Mouse (Mus musculus): Measurements from ENCODE around the gene 4930404N11Rik.
A peak's percentile ranks its signal among the peaks of the same experiment; 100 is the strongest.

DNA sequence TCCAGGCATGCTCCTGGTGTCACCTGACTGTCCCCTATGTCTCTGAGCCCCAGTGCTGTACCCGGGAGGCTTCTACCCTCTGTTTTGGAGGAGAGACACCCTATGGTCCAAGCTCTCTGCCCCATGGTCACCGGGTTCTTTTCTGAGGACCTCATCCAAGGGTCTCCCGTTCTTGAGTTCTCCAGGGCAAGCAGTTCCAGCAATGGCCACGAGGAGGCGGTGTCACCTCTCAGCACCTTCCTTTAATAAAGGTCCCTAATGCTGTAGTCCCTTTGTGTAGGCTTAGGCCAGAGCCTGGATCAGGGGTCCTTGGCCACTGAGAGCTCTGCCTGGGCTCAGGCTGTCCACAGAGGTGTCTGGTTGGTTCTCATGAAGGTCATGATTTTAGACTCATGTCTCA lies 29.5 kb upstream of the 4930404N11Rik start:
- TF ChIP-seq CTCF (IDR thresholded peaks at IDR 0.05; ENCODE audit: extremely low read depth, insufficient read depth, low read length) (peak; percentile 80), POLR2A (IDR thresholded peaks at IDR 0.05; ENCODE audit: extremely low read depth, insufficient read depth, low read length) (no peak)

All from cortical plate, adult 2 months (tissue).